Mouse (Mus musculus) CH12.LX (cell line): Measurements from ENCODE around the gene Trim31. TPM values are rescaled to one million over a fixed set of nuclear protein-coding genes. Genes with fewer than 3 reads are reported as not detected.

Source experiments
- DNase-seq: peaks from one replicate; pipeline ENCODE4 v3.0.0-alpha.2; 2013; ENCODE audit errors: extremely low read depth
- H3K27ac ChIP-seq: 2 replicates; pipeline ENCODE4 v1.5.1; 2012; ENCODE audit warnings: low read depth, mild to moderate bottlenecking, control low read depth, moderate library complexity; ENCODE audit not compliant: insufficient read depth
- H3K27me3 ChIP-seq: replicated peaks from 2 replicates; pipeline ENCODE3; 2012; ENCODE audit warnings: inconsistent platforms
- H3K36me3 ChIP-seq, 2 experiments: replicated peaks in 1 of 2; 2 replicates each; pipeline versions ENCODE3 to v1.6.1; 2012; ENCODE audit warnings: inconsistent platforms in 1 of 2, low read length in 1 of 2, mild to moderate bottlenecking in 1 of 2, mixed read lengths in 1 of 2, moderate library complexity in 1 of 2; ENCODE audit not compliant: control insufficient read depth in 1 of 2, insufficient read depth in 1 of 2
- H3K4me1 ChIP-seq, 2 experiments: 2 replicates each; pipeline ENCODE4 v1.6.1; 2012; ENCODE audit warnings: inconsistent platforms in 1 of 2, moderate library complexity in 1 of 2; ENCODE audit not compliant: insufficient read depth in 2 of 2, control insufficient read depth in 1 of 2
- H3K4me2 ChIP-seq: 2 replicates; pipeline ENCODE4 v1.6.1; 2012; ENCODE audit warnings: low read depth, mild to moderate bottlenecking, control low read depth; ENCODE audit not compliant: poor library complexity, insufficient read depth, severe bottlenecking
- H3K4me3 ChIP-seq, 3 experiments: fragments of 150-350 bp in 1 of 3; sonication (generic) in 1 of 3; replicated peaks in 1 of 3; 2 replicates each; pipeline versions ENCODE3 to v1.5.1; 2011 to 2012; ENCODE audit warnings: low read depth in 2 of 3, low read length in 2 of 3, mild to moderate bottlenecking in 2 of 3, moderate library complexity in 2 of 3, control low read depth in 1 of 3, improper control_type of control experiment in 1 of 3, inconsistent platforms in 1 of 3, mixed read lengths in 1 of 3; ENCODE audit not compliant: poor library complexity in 1 of 3
- H3K79me2 ChIP-seq: replicated peaks from 2 replicates; pipeline ENCODE4 v1.6.1; 2012; ENCODE audit warnings: mild to moderate bottlenecking, moderate library complexity; ENCODE audit not compliant: control insufficient read depth, poor library complexity, insufficient read depth, severe bottlenecking; ENCODE audit errors: extremely low read depth
- H3K9ac ChIP-seq: 2 replicates; pipeline ENCODE4 v1.6.1; 2012; ENCODE audit warnings: low read depth, mild to moderate bottlenecking, control low read depth, moderate library complexity; ENCODE audit not compliant: insufficient read depth
- H3K9me3 ChIP-seq: replicated peaks from 2 replicates; pipeline ENCODE3; 2012; ENCODE audit warnings: low read length, inconsistent platforms, mixed read lengths
- BHLHE40 ChIP-seq: IDR thresholded peaks from 2 replicates; pipeline ENCODE4 v1.6.1; 2011; ENCODE audit warnings: mild to moderate bottlenecking, low read depth, low read length, improper control_type of control experiment
- CHD1 ChIP-seq: IDR thresholded peaks from 2 replicates; pipeline ENCODE4 v1.6.1; 2012; ENCODE audit warnings: low read depth, low read length, improper control_type of control experiment, inconsistent platforms
- CHD2 ChIP-seq: IDR thresholded peaks from 2 replicates; pipeline ENCODE4 v1.6.1; 2011; ENCODE audit warnings: low read length, improper control_type of control experiment
- CTCF ChIP-seq, 2 experiments: IDR thresholded peaks in 1 of 2; conservative IDR thresholded peaks in 1 of 2; 2 replicates each; pipeline ENCODE4 v1.5.1; 2011 to 2012; ENCODE audit warnings: low read depth in 2 of 2, low read length in 2 of 2, improper control_type of control experiment in 1 of 2, inconsistent platforms in 1 of 2, mild to moderate bottlenecking in 1 of 2, moderate library complexity in 1 of 2
- E2F4 ChIP-seq: IDR thresholded peaks from 2 replicates; pipeline ENCODE4 v1.6.1; 2011; ENCODE audit warnings: low read depth, low read length, improper control_type of control experiment; ENCODE audit not compliant: insufficient replicate concordance
- ELF1 ChIP-seq: IDR thresholded peaks from 2 replicates; pipeline ENCODE4 v1.6.1; 2014; ENCODE audit warnings: low read depth, mild to moderate bottlenecking, inconsistent platforms, low read length, improper control_type of control experiment
- EP300 ChIP-seq: IDR thresholded peaks from 2 replicates; pipeline ENCODE4 v1.6.1; 2011; ENCODE audit warnings: low read length, improper control_type of control experiment
- ETS1 ChIP-seq: conservative IDR thresholded peaks from 2 replicates; pipeline ENCODE4 v1.6.1; 2012; ENCODE audit warnings: low read depth, mild to moderate bottlenecking, inconsistent platforms, low read length, improper control_type of control experiment, moderate library complexity
- GABPA ChIP-seq: IDR thresholded peaks from 2 replicates; pipeline ENCODE4 v1.6.1; 2012; ENCODE audit warnings: low read depth, low read length, improper control_type of control experiment, inconsistent platforms; ENCODE audit not compliant: insufficient replicate concordance
- HCFC1 ChIP-seq: IDR thresholded peaks from 2 replicates; pipeline ENCODE4 v1.6.1; 2012; ENCODE audit warnings: low read depth, mild to moderate bottlenecking, inconsistent platforms, low read length, improper control_type of control experiment
- IRF4 ChIP-seq: IDR thresholded peaks from 2 replicates; pipeline ENCODE4 v1.6.1; 2014; ENCODE audit warnings: low read depth, mild to moderate bottlenecking, inconsistent platforms, low read length, improper control_type of control experiment
- JUN ChIP-seq: IDR thresholded peaks from 2 replicates; pipeline ENCODE4 v1.6.1; 2011; ENCODE audit warnings: low read depth, mild to moderate bottlenecking, low read length, improper control_type of control experiment, moderate library complexity; ENCODE audit not compliant: insufficient read depth
- JUND ChIP-seq: conservative IDR thresholded peaks from 2 replicates; pipeline ENCODE4 v1.6.1; 2011; ENCODE audit warnings: low read depth, low read length, improper control_type of control experiment
- KAT2A ChIP-seq: IDR thresholded peaks from 2 replicates; pipeline ENCODE4 v1.6.1; 2012; ENCODE audit warnings: low read length, improper control_type of control experiment, inconsistent platforms; ENCODE audit not compliant: insufficient replicate concordance
- MAFK ChIP-seq: IDR thresholded peaks from 2 replicates; pipeline ENCODE4 v1.6.1; 2011; ENCODE audit warnings: low read length, improper control_type of control experiment; ENCODE audit not compliant: insufficient replicate concordance
- MAX ChIP-seq: IDR thresholded peaks from 2 replicates; pipeline ENCODE4 v1.6.1; 2011; ENCODE audit warnings: low read length, improper control_type of control experiment
- MAZ ChIP-seq: IDR thresholded peaks from 2 replicates; pipeline ENCODE4 v1.6.1; 2012; ENCODE audit warnings: low read depth, mild to moderate bottlenecking, inconsistent platforms, low read length, improper control_type of control experiment, moderate library complexity
- MEF2A ChIP-seq: IDR thresholded peaks from 2 replicates; pipeline ENCODE4 v1.6.1; 2014; ENCODE audit warnings: low read depth, mild to moderate bottlenecking, inconsistent platforms, low read length, improper control_type of control experiment, borderline replicate concordance
- MXI1 ChIP-seq: IDR thresholded peaks from 2 replicates; pipeline ENCODE4 v1.6.1; 2011; ENCODE audit warnings: mild to moderate bottlenecking, low read depth, low read length, improper control_type of control experiment
- MYC ChIP-seq: IDR thresholded peaks from 2 replicates; pipeline ENCODE4 v1.6.1; 2011; ENCODE audit warnings: low read depth, mild to moderate bottlenecking, improper control_type of control experiment, low read length
- NELFE ChIP-seq: IDR thresholded peaks from 2 replicates; pipeline ENCODE4 v1.6.1; 2011; ENCODE audit warnings: low read depth, low read length, improper control_type of control experiment
- NRF1 ChIP-seq: IDR thresholded peaks from 2 replicates; pipeline ENCODE4 v1.6.1; 2014; ENCODE audit warnings: low read depth, mild to moderate bottlenecking, inconsistent platforms, low read length, improper control_type of control experiment, moderate library complexity
- PAX5 ChIP-seq: IDR thresholded peaks from 2 replicates; pipeline ENCODE4 v1.6.1; 2012; ENCODE audit warnings: low read length, inconsistent platforms, mixed read lengths
- POLR2A ChIP-seq: IDR thresholded peaks from 2 replicates; pipeline ENCODE4 v1.6.1; 2011; ENCODE audit warnings: low read depth, mild to moderate bottlenecking, improper control_type of control experiment, low read length
- POLR2AphosphoS2 ChIP-seq: IDR thresholded peaks from 2 replicates; pipeline ENCODE4 v1.6.1; 2011; ENCODE audit warnings: low read depth, low read length, improper control_type of control experiment
- RAD21 ChIP-seq: IDR thresholded peaks from 2 replicates; pipeline ENCODE4 v1.6.1; 2011; ENCODE audit warnings: low read depth, mild to moderate bottlenecking, low read length, improper control_type of control experiment, moderate library complexity
- RCOR1 ChIP-seq: conservative IDR thresholded peaks from 2 replicates; pipeline ENCODE4 v1.6.1; 2012; ENCODE audit warnings: low read depth, mild to moderate bottlenecking, inconsistent platforms, low read length, improper control_type of control experiment
- SIN3A ChIP-seq: IDR thresholded peaks from 2 replicates; pipeline ENCODE4 v1.6.1; 2012; ENCODE audit warnings: low read length, improper control_type of control experiment, inconsistent platforms
- SMC3 ChIP-seq: IDR thresholded peaks from 2 replicates; pipeline ENCODE4 v1.6.1; 2011; ENCODE audit warnings: low read depth, low read length, improper control_type of control experiment
- TBP ChIP-seq: conservative IDR thresholded peaks from 2 replicates; pipeline ENCODE4 v1.6.1; 2011; ENCODE audit warnings: low read depth, low read length, improper control_type of control experiment
- TCF12 ChIP-seq: IDR thresholded peaks from 2 replicates; pipeline ENCODE4 v1.6.1; 2014; ENCODE audit warnings: low read depth, mild to moderate bottlenecking, inconsistent platforms, low read length, improper control_type of control experiment
- UBTF ChIP-seq: IDR thresholded peaks from 2 replicates; pipeline ENCODE4 v1.6.1; 2012; ENCODE audit warnings: low read depth, mild to moderate bottlenecking, inconsistent platforms, low read length, improper control_type of control experiment, moderate library complexity
- USF1 ChIP-seq: IDR thresholded peaks from 2 replicates; pipeline ENCODE4 v1.6.1; 2014; ENCODE audit warnings: low read depth, mild to moderate bottlenecking, inconsistent platforms, low read length, improper control_type of control experiment
- USF2 ChIP-seq: conservative IDR thresholded peaks from 2 replicates; pipeline ENCODE4 v1.6.1; 2011; ENCODE audit warnings: low read depth, low read length, improper control_type of control experiment
- ZC3H11A ChIP-seq: IDR thresholded peaks from 2 replicates; pipeline ENCODE4 v1.6.1; 2012; ENCODE audit warnings: low read depth, mild to moderate bottlenecking, inconsistent platforms, low read length, improper control_type of control experiment
- ZKSCAN1 ChIP-seq: IDR thresholded peaks from 2 replicates; pipeline ENCODE4 v1.6.1; 2012; ENCODE audit warnings: low read depth, inconsistent platforms, low read length, improper control_type of control experiment, borderline replicate concordance
- ZMIZ1 ChIP-seq: IDR thresholded peaks from 2 replicates; pipeline ENCODE4 v1.6.1; 2012; ENCODE audit warnings: low read depth, mild to moderate bottlenecking, inconsistent platforms, low read length, improper control_type of control experiment
- ZNF384 ChIP-seq: IDR thresholded peaks from 2 replicates; pipeline ENCODE4 v1.6.1; 2012; ENCODE audit warnings: low read depth, low read length, improper control_type of control experiment, inconsistent platforms
- dilution Hi-C: fragments of 300-500 bp; cut with MboI; formaldehyde crosslinking; loops from 2 replicates; pipeline ENCODE4 v1.14.3; 2020; ENCODE audit warnings: low sequenced_read_pairs; ENCODE audit not compliant: extremely low pct_unique_long_range_greater_than_20kb, extremely low pct_ligation_motif_present
- in situ Hi-C: fragments of 300-500 bp; cut with MboI; formaldehyde crosslinking; loops from 3 replicates; pipeline ENCODE4 v1.14.3; 2019; ENCODE audit warnings: low sequenced_read_pairs, low pct_ligation_motif_present, low pct_unique_long_range_greater_than_20kb, mixed read lengths
- polyA plus RNA-seq: library from polyadenylated mRNA; unstranded; fragments of >175 nt; gene quantifications from 2 replicates; pipeline ENCODE4 v1.2.1, GENCODE M21; 2012; ENCODE audit warnings: low read depth; ENCODE audit not compliant: insufficient read length
- total RNA-seq, 2 experiments: library from RNA; depleted of rRNA; stranded (reverse); fragments of 300-350 nt in 1 of 2; fragments of >200 nt in 1 of 2; gene quantifications; 2 replicates each; pipeline ENCODE4 v1.2.3; 2012 to 2014

The Trim31 gene
- total and polyA plus RNA-seq, 3 experiments, result not detected

- Histone ChIP-seq H3K9ac (no peak overlapping the region), H3K27me3 (peaks cover 4% of the 10 kb centered on the region), H3K4me2 (peak overlapping the region; percentile 39), H3K36me3 (no peaks in the 10 kb centered on the region), H3K9me3 (no peaks in the 10 kb centered on the region), H3K27ac (no peak overlapping the region), H3K4me3 (no peak overlapping the region), H3K79me2 (no peaks in the 10 kb centered on the region), H3K4me1 (0 out of 4 replicates have a peak, but pooled peaks cover 0 to 3% of the 10 kb centered on the region in 2 experiments)
- dilution Hi-C loops (no loop called here), in situ Hi-C loops (loop anchor here (5.0 to 10.0 kb wide), 3 partner anchors 80 to 290 kb away; partner anchors contain the start of gene Olfr94)
- DNase-seq, result peak; percentile 65
- TF ChIP-seq NELFE, result peak; percentile 29; the same call in 1 of the 2 replicates
- no peak for TF ChIP-seq MAZ
- TF ChIP-seq ETS1, result no peak
- no peak for TF ChIP-seq CHD1
- no peak for TF ChIP-seq IRF4
- peak; percentile 86 for TF ChIP-seq RAD21
- TF ChIP-seq ZNF384, result no peak
- TF ChIP-seq CHD2, result no peak
- TF ChIP-seq POLR2AphosphoS2, result no peak
- no peak for TF ChIP-seq NRF1
- peak; percentile 51 for TF ChIP-seq BHLHE40
- TF ChIP-seq USF2, result no peak
- TF ChIP-seq ELF1, result no peak
- TF ChIP-seq SMC3, result peak; percentile 86
- no peak for TF ChIP-seq KAT2A
- TF ChIP-seq MXI1, result no peak
- TF ChIP-seq USF1, result no peak
- no peak for TF ChIP-seq MYC
- no peak for TF ChIP-seq RCOR1
- TF ChIP-seq JUN, result no peak
- TF ChIP-seq ZC3H11A, result peak; percentile 43
- TF ChIP-seq ZKSCAN1, result no peak
- TF ChIP-seq UBTF, result no peak
- TF ChIP-seq EP300, result no peak
- no peak for TF ChIP-seq MAFK
- TF ChIP-seq ZMIZ1, result no peak
- no peak for TF ChIP-seq PAX5
- TF ChIP-seq MAX, result no peak
- TF ChIP-seq TBP, result no peak
- TF ChIP-seq MEF2A, result no peak
- no peak for TF ChIP-seq JUND
- no peak for TF ChIP-seq E2F4
- TF ChIP-seq GABPA, result no peak
- TF ChIP-seq CTCF (conservative IDR thresholded peaks at IDR 0.05 in 1 of 2, IDR thresholded peaks at IDR 0.05 in 1 of 2; ENCODE audit: low read depth in 2 of 2, low read length in 2 of 2), result peak; percentile 76 to 93
- TF ChIP-seq TCF12, result no peak
- no peak for TF ChIP-seq SIN3A
- no peak for TF ChIP-seq POLR2A
- no peak for TF ChIP-seq HCFC1
These were observed 17.2 kb downstream of the Trim31 start for GRCm38 (mm10) chr17:36915076-36915475.
